Mouse (Mus musculus): ENCODE measurements at regions not wholly inside any gene's neighbourhood (a gene's known extent, or its start where the extent isn't known, plus 50 kb on each side); places are given as distances from the start of the nearest gene placed in this dataset.

DNA sequence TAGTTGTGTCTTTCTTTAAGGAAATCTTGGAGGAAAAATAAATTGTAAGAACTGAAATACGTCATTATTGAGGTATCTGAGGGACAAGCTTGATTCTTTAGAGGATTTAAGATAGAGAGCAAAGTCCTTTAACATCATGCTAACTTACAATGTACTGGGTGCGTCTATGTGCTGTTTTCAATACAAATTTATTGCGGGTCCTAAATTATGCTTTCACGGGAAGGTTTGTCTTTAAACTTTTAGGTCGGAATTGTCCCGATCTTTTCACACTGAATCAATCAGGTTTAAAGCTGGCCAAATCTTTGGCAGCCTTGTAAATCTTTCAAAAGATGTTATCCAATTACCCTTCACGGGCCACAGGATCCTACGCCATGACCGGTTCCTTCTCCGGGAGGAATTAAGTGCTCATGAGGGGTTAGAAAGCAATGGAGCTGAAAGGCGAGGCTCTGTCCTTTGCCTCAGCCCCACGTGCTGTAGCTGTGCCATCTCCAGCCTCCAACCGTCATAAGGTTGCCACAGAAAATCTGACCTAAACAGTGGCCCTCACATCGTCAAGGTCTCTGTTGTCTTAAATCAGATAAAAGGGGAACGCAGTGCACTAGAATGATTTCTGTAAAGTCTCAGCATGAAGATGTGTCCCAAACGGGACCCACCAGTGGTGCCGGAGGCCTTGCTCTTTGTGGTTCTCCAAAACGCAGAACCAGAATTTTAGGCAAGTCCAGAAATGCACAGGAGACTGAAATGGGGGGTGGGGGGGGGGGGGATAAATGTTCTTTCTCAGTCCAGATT is 235.6 kb upstream of the Gpc5 start:
- no peaks in the 10 kb centered on the region for H3K4me1 ChIP-seq (ENCODE audit: control insufficient read depth, insufficient read depth, low read length)
- H3K4me3 ChIP-seq (ENCODE audit: insufficient read depth, low read length) = no peak overlapping the region
- TF ChIP-seq POLR2A (IDR thresholded peaks at IDR 0.05; ENCODE audit: low read depth, low read length) = no peak
- no peak for TF ChIP-seq CTCF (IDR thresholded peaks at IDR 0.05; ENCODE audit: borderline replicate concordance, insufficient read depth, low read length)
- H3K27ac ChIP-seq (ENCODE audit: insufficient read depth, low read length) = no peak overlapping the region

DNA sequence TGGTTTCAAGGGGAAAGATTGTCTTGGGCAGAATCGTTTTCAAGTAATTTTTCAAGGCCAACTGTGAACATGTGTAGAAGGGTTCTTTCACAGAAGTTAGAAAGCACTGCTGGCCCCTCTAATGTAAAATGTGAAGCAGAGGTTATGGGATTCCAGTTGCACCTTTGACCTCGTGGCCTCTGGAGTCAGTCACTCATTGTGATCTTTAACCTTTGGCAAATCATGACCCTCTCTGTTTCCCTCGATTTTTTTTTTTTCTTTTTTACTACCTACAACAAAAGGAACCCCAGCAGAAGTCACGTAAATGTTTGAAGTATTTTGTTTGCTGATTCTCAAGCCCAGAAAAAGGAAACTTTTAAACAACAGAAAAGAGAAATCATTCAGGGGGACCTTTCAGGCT is 234.8 kb upstream of the Gpc5 start:
- TF ChIP-seq POLR2A (IDR thresholded peaks at IDR 0.05; ENCODE audit: low read depth, low read length) = no peak
- no peak for TF ChIP-seq CTCF (IDR thresholded peaks at IDR 0.05; ENCODE audit: borderline replicate concordance, insufficient read depth, low read length)
- Histone ChIP-seq H3K27ac (ENCODE audit: insufficient read depth, low read length) (no peak overlapping the region), H3K4me3 (ENCODE audit: insufficient read depth, low read length) (no peak overlapping the region), H3K4me1 (ENCODE audit: control insufficient read depth, insufficient read depth, low read length) (no peaks in the 10 kb centered on the region)

DNA sequence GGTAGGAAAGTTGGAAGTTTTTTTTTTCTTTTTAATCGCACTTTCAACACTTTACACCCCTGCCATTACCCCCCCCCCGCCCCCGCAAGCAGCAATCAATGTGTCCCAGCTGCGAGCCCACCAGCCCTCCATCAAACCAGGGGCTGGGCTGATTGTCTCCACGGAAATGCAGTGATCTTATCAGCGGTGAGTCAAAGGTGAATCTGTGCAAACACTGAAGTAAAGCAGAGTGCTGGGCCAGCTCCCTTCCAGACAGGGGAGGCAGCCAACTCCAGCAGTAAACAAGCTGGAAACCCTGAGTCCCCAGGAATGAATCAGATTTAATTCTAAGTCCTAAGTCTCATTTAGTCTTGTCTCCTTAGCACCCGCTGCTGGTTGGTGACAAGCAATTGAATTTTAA is 234.3 kb upstream of the Gpc5 start:
- H3K4me3 ChIP-seq (ENCODE audit: insufficient read depth, low read length) = no peak overlapping the region
- no peak for TF ChIP-seq CTCF (IDR thresholded peaks at IDR 0.05; ENCODE audit: borderline replicate concordance, insufficient read depth, low read length)
- no peak for TF ChIP-seq POLR2A (IDR thresholded peaks at IDR 0.05; ENCODE audit: low read depth, low read length)
- H3K27ac ChIP-seq (ENCODE audit: insufficient read depth, low read length) = no peak overlapping the region
- H3K4me1 ChIP-seq (ENCODE audit: control insufficient read depth, insufficient read depth, low read length) = no peaks in the 10 kb centered on the region

DNA sequence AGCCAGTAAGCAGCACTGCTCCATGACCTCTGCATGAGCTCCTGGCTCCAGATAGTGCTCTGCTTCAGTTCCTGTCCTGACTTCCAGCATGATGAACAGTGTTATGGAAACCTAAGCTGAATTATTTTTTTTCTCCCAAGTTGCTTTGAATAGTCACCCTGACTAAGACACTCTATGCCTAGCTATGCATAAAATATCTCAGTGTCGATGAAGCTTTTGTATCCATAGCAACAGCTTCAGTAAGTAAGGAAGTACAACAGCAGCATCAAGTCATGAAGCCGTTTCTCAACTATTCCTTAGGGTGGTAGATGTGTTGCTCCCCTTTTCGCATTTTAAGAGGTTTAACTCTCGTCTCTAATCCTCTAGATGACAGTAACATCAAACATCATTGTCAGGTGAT is 228.4 kb upstream of the Gpc5 start:
- Histone ChIP-seq H3K27ac (ENCODE audit: insufficient read depth, low read length) (no peak overlapping the region), H3K4me3 (ENCODE audit: insufficient read depth, low read length) (no peak overlapping the region), H3K4me1 (ENCODE audit: control insufficient read depth, insufficient read depth, low read length) (no peaks in the 10 kb centered on the region)
- TF ChIP-seq POLR2A (IDR thresholded peaks at IDR 0.05; ENCODE audit: low read depth, low read length) (no peak), CTCF (IDR thresholded peaks at IDR 0.05; ENCODE audit: borderline replicate concordance, insufficient read depth, low read length) (no peak)

DNA sequence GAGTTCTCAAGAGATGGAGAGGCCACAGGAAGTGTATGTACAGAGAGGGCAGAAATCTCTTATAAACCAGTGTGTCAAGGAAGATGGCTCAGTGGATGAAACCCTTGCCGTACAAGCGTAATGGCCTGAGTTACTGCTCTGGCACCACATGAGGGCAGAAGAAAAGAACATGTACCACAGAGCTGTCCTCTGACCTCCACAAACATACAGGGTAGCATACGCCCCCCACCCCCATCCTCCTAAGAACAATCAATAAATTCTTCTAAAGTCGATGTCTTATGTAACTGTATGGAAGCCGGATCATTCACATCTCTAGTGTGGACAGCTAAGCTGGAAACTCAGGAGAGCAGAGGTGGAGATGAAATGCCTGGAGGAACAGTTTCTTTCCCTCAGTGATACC is 227.9 kb upstream of the Gpc5 start:
- Histone ChIP-seq H3K27ac (ENCODE audit: insufficient read depth, low read length) (no peak overlapping the region), H3K4me1 (ENCODE audit: control insufficient read depth, insufficient read depth, low read length) (no peaks in the 10 kb centered on the region), H3K4me3 (ENCODE audit: insufficient read depth, low read length) (no peak overlapping the region)
- TF ChIP-seq POLR2A (IDR thresholded peaks at IDR 0.05; ENCODE audit: low read depth, low read length) (no peak), CTCF (IDR thresholded peaks at IDR 0.05; ENCODE audit: borderline replicate concordance, insufficient read depth, low read length) (no peak)

DNA sequence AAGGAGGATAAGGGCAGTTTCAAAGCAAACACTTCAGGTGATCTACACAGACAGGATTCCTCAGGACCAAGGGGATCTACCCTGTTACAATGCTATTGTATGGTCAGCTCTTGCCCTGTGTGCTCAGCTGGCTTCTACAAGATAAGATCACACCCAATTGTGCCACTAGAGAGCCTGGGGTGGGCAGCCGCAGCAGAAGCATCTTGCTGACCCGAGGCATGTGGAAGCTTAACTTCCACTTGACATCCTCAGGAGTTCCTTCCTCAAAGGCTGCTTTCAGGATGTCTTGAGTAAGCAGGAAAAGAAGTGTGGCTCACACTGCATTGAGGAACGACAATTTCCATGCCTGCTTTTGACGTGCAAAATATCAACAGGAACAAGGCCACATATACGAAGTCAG is 222.8 kb upstream of the Gpc5 start:
- no peak overlapping the region for H3K27ac ChIP-seq (ENCODE audit: insufficient read depth, low read length)

DNA sequence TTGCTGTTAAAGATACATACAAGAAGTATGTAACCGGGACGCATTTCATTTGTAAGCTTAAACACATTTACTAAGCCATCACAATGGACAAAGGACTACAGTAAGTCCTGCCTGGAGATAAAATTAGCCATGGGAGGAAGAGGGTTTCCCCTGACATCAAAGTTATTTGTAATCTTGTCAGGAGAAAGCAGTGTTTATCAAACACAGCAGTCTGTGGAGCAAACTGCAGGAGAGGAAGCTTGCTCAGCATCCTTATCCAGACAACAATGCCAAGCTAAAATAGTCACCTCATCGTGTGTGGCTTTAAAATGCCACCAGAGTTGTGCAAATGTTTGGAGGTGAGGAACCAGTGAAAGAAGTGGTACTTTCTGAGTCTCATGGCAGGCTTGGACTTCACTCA is 216.9 kb upstream of the Gpc5 start:
- TF ChIP-seq POLR2A (IDR thresholded peaks at IDR 0.05; ENCODE audit: low read depth, low read length) = no peak
- no peak for TF ChIP-seq CTCF (IDR thresholded peaks at IDR 0.05; ENCODE audit: borderline replicate concordance, insufficient read depth, low read length)
- H3K27ac ChIP-seq (ENCODE audit: insufficient read depth, low read length) = no peak overlapping the region
- no peaks in the 10 kb centered on the region for H3K4me1 ChIP-seq (ENCODE audit: control insufficient read depth, insufficient read depth, low read length)
- no peak overlapping the region for H3K4me3 ChIP-seq (ENCODE audit: insufficient read depth, low read length)

More for the DNA sequence above, 222.8 kb upstream of the Gpc5 start:
- Histone ChIP-seq H3K4me1 (ENCODE audit: control insufficient read depth, insufficient read depth, low read length) (no peaks in the 10 kb centered on the region), H3K4me3 (ENCODE audit: insufficient read depth, low read length) (no peak overlapping the region)
- TF ChIP-seq CTCF (IDR thresholded peaks at IDR 0.05; ENCODE audit: borderline replicate concordance, insufficient read depth, low read length) = no peak
- no peak for TF ChIP-seq POLR2A (IDR thresholded peaks at IDR 0.05; ENCODE audit: low read depth, low read length)

DNA sequence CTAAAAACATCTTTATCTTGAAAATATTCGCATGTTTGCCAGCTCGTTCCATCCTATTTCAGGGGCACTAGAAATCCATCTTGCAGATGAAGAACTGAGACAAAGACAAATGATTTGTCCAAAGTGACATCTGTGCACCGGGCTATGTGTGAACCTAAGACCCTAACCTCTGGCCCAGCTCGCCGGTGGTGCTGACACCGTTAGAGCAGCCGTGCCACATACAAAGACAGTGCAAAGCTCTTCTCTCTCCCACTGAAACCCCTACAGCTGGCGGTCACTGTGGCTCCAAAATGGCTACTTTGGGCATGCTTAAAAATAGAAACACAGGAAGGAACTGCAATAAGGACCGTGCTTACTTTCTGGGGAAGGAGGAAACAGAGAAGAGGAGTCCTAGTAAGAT is 215.6 kb upstream of the Gpc5 start:
- TF ChIP-seq POLR2A (IDR thresholded peaks at IDR 0.05; ENCODE audit: low read depth, low read length) (no peak), CTCF (IDR thresholded peaks at IDR 0.05; ENCODE audit: borderline replicate concordance, insufficient read depth, low read length) (no peak)
- H3K27ac ChIP-seq (ENCODE audit: insufficient read depth, low read length) = no peak overlapping the region
- H3K4me3 ChIP-seq (ENCODE audit: insufficient read depth, low read length) = no peak overlapping the region
- H3K4me1 ChIP-seq (ENCODE audit: control insufficient read depth, insufficient read depth, low read length) = no peaks in the 10 kb centered on the region

DNA sequence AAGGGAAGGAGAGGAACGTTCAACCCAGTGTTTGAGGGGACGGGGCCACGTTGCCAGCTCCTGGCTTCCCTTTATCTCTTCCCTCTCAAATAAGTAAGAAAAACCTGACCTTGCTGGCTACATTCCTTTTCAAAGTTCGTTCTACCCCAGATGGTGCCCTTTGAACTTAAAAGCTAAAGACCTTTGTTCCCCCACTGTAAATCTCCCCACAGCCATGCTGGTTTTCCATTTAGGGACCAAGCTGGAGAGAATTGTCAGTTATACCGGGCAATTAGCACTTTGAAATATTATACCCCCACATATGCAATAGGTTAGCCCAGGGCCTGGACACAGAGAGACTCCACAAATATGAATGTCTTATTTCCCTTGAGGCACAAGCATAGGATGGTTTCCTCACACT is 214.5 kb upstream of the Gpc5 start:
- H3K27ac ChIP-seq (ENCODE audit: insufficient read depth, low read length) = no peak overlapping the region
- no peaks in the 10 kb centered on the region for H3K4me1 ChIP-seq (ENCODE audit: control insufficient read depth, insufficient read depth, low read length)
- no peak overlapping the region for H3K4me3 ChIP-seq (ENCODE audit: insufficient read depth, low read length)
- TF ChIP-seq POLR2A (IDR thresholded peaks at IDR 0.05; ENCODE audit: low read depth, low read length) (no peak), CTCF (IDR thresholded peaks at IDR 0.05; ENCODE audit: borderline replicate concordance, insufficient read depth, low read length) (no peak)

DNA sequence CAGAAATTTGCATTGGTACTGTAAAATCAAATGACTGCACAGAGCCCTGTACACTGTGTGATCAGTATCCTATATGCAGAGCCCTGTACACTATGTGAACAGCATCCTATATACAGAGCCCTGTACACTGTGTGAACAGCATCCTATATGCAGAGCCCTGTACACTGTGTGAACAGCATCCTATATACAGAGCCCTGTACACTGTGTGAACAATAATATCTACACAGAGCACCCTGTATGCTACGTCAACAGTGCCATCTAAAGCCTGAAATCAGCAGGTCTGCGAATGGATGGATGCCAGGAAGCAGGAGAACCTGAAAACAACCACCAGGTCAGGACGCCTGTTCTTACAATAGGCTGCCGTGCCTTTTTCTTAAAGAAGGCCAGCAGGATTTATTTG is 211.7 kb upstream of the Gpc5 start:
- no peak overlapping the region for H3K27ac ChIP-seq (ENCODE audit: insufficient read depth, low read length)

More for the DNA sequence above, 211.7 kb upstream of the Gpc5 start:
- no peaks in the 10 kb centered on the region for H3K4me1 ChIP-seq (ENCODE audit: control insufficient read depth, insufficient read depth, low read length)
- no peak overlapping the region for H3K4me3 ChIP-seq (ENCODE audit: insufficient read depth, low read length)
- TF ChIP-seq CTCF (IDR thresholded peaks at IDR 0.05; ENCODE audit: borderline replicate concordance, insufficient read depth, low read length) (no peak), POLR2A (IDR thresholded peaks at IDR 0.05; ENCODE audit: low read depth, low read length) (no peak)
